Mouse (Mus musculus) bone marrow, adult 2 months (tissue): Measurements from ENCODE around the gene Myh7. TPM values are rescaled to one million over a fixed set of nuclear protein-coding genes. Genes with fewer than 3 reads are reported as not detected.
A peak's percentile ranks its signal among the peaks of the same experiment; 100 is the strongest.

ENCODE experiments used
- H3K27ac ChIP-seq: fragments of 200-500 bp; 2 replicates; pipeline ENCODE4 v1.5.1; 2012; ENCODE audit warnings: low read depth, mild to moderate bottlenecking, control low read depth, inconsistent platforms, low read length; ENCODE audit not compliant: control insufficient read depth, poor library complexity, insufficient read depth
- H3K4me1 ChIP-seq: fragments of 200-500 bp; 2 replicates; pipeline ENCODE4 v1.6.1; 2011; ENCODE audit warnings: low read length; ENCODE audit not compliant: control insufficient read depth, insufficient read depth
- H3K4me3 ChIP-seq: fragments of 200-500 bp; replicated peaks from 2 replicates; pipeline ENCODE3; 2011; ENCODE audit warnings: mild to moderate bottlenecking, low read depth, low read length, control low read depth; ENCODE audit not compliant: control insufficient read depth
- CTCF ChIP-seq: fragments of 200-500 bp; IDR thresholded peaks from 2 replicates; pipeline ENCODE4 v1.5.1; 2011; ENCODE audit warnings: low read length, control low read depth; ENCODE audit not compliant: control insufficient read depth, insufficient read depth
- POLR2A ChIP-seq: fragments of 200-500 bp; IDR thresholded peaks from 2 replicates; pipeline ENCODE4 v1.6.1; 2011; ENCODE audit warnings: low read depth, mild to moderate bottlenecking, control low read depth, low read length, borderline replicate concordance; ENCODE audit not compliant: control insufficient read depth
- WGBS: fragments of 180-500 bp; shearing (Covaris S2); methylation state at CpG from one replicate; pipeline ENCODE4 v1.1.7; 2018; 5-methylcytosine and 5-hydroxymethylcytosine counted together
- polyA plus RNA-seq: library from polyadenylated mRNA; stranded (reverse); fragments of >200 nt; gene quantifications from 2 replicates; pipeline ENCODE4 v1.2.4, GENCODE M21; 2011; ENCODE audit warnings: low replicate concordance; ENCODE audit not compliant: missing spikeins, insufficient read depth, insufficient read length

Myh7 gene
- polyA plus RNA-seq, 1 experiment, result not detected

DNA sequence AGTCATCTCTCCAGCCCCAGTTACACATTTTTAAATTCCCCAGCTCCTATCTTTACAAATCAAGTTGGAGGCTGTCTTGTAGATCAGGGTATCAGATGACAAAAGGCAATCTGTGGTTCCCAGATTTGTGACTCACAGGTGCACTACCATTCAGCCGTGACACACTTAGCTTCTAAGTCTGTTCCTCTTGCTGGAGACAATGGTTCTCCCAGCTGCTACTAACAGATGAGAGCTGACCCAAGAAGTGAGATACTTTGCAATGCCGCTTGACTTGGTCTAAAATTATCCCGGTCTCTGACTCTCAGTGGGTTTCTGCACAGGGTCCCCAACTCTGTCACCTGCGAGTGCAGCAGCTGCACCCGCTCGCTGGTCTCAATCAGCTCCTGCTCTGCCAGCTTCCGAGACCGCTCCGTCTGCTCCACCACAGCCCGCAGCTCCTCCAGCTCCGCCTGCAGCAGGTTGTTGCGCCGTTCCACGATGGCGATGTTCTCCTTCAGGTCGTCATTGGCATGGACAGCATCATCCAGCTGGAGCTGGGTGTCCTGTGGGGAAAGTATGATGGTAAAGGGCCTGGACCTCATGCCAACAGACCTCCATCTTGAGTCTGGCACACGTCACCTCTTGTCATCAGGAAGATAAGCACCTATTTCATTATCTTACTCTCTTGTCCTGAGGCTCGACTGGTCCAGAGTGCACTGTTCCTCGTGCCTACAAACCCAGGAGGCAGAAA is 48.3 kb downstream of the Myh7 start:
- Histone ChIP-seq H3K27ac (no peak overlapping the region), H3K4me1 (no peaks in the 10 kb centered on the region), H3K4me3 (no peak overlapping the region)
- WGBS, result 81% methylated on average over 19 of the region's 19 CpGs
- TF ChIP-seq POLR2A, result no peak
- TF ChIP-seq CTCF, result no peak

- Histone ChIP-seq H3K4me3 (no peak overlapping the region), H3K4me1 (no peaks in the 10 kb centered on the region), H3K27ac (no peak overlapping the region)
- no peak for TF ChIP-seq POLR2A
- TF ChIP-seq CTCF, result no peak
- 46% methylated on average over 2 of the region's 2 CpGs for WGBS
Observed at GRCm38 (mm10) chr14:54944939-54945338, 49.5 kb downstream of the Myh7 start.

GRCm38 (mm10) chr14:54943971-54944370 is 50.5 kb downstream of the Myh7 start:
- TF ChIP-seq POLR2A (no peak), CTCF (no peak)
- no peak overlapping the region for H3K4me3 ChIP-seq
- no peaks in the 10 kb centered on the region for H3K4me1 ChIP-seq
- H3K27ac ChIP-seq, result no peak overlapping the region
- 88% methylated on average over 7 of the region's 7 CpGs for WGBS

- H3K27ac ChIP-seq, result no peak overlapping the region
- WGBS, result 88% methylated on average over 8 of the region's 8 CpGs
- H3K4me3 ChIP-seq, result no peak overlapping the region
- no peaks in the 10 kb centered on the region for H3K4me1 ChIP-seq
- TF ChIP-seq POLR2A (no peak), CTCF (no peak)
Observed at GRCm38 (mm10) chr14:54942479-54942878, 51.9 kb downstream of the Myh7 start.

- WGBS, result 56% methylated on average over 13 of the region's 13 CpGs
- TF ChIP-seq POLR2A (no peak), CTCF (no peak)
- H3K4me3 ChIP-seq, result no peak overlapping the region
- no peak overlapping the region for H3K27ac ChIP-seq
- H3K4me1 ChIP-seq, result no peaks in the 10 kb centered on the region
Observed at GRCm38 (mm10) chr14:54941024-54941978, 53.1 kb downstream of the Myh7 start.

GRCm38 (mm10) chr14:54940176-54940530 is 54.3 kb downstream of the Myh7 start:
- Histone ChIP-seq H3K4me1 (no peaks in the 10 kb centered on the region), H3K4me3 (no peak overlapping the region), H3K27ac (no peak overlapping the region)
- 70% methylated on average over 3 of the region's 3 CpGs for WGBS
- TF ChIP-seq POLR2A, result no peak
- TF ChIP-seq CTCF, result no peak

GRCm38 (mm10) chr14:54939434-54940175 is 54.8 kb downstream of the Myh7 start:
- no peaks in the 10 kb centered on the region for H3K4me1 ChIP-seq
- H3K27ac ChIP-seq, result no peak overlapping the region
- H3K4me3 ChIP-seq, result no peak overlapping the region
- TF ChIP-seq CTCF (peak; percentile 75), POLR2A (no peak)
- WGBS, result 44% methylated on average over 12 of the region's 12 CpGs

DNA sequence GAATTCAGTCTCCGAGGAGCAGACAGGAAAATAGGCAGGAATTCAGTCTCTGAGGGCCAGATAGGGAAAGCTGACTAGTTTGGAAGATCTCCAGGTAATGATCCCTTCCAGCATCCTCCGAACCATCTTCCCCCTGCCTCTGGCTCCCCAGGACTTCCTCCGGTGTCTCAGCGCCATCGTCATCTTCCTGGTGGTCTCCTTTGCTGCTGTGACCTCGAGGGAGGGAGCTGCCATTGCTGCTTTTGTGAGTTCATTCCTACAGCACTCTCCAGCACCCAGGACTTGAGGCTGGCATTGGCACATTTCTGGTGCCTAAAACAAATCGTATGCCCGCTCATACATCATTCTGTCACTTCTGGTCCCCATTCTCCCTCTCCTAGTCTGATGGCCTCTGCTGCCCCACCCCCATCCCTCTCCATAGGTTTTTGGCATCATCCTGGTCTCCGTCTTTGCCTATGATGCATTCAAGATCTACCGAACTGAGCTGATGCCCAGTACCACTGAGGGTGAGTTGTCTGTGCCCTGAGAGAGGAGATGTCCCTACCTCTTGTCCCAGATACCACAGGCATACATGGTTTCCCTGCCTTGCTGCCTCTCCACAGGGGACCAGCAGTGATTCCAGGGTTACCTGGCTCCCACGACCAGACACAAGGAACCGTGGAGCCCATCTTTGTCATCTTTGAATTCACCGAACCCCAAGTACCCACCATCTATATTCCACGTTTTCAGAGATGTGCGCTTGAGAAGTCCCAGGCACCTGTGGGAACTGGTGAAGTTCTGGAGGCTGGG is 55.8 kb downstream of the Myh7 start:
- WGBS, result 78% methylated on average over 15 of the region's 15 CpGs
- Histone ChIP-seq H3K27ac (no peak overlapping the region), H3K4me1 (no peaks in the 10 kb centered on the region), H3K4me3 (no peak overlapping the region)
- TF ChIP-seq CTCF (no peak), POLR2A (no peak)
